Mouse (Mus musculus) left cerebral cortex, postnatal 25 days (tissue): ENCODE data around the gene 2310033P09Rik. TPM values are rescaled to one million over a fixed set of nuclear protein-coding genes. Genes with fewer than 3 reads are reported as not detected.
A peak's percentile ranks its signal among the peaks of the same experiment; 100 is the strongest.

Experiments used
- DNase-seq, 2 experiments: peaks; one replicate each; pipeline ENCODE4 v3.0.0; 2022; ENCODE audit warnings: low spot score in 2 of 2, mixed read lengths in 1 of 2
- intact Hi-C: fragments of 180-260 bp; cut with DNase I; formaldehyde crosslinking; loops from one replicate; pipeline ENCODE4 v1.15.1; 2025
- total RNA-seq, 2 experiments: library from RNA; stranded (reverse); gene quantifications; 2 replicates each; pipeline ENCODE4 v1.2.3; 2021

2310033P09Rik gene
- total RNA-seq, 2 experiments from 2014 or later = 20.6 to 21.3 TPM

- no peak for DNase-seq
- intact Hi-C loops = loop anchor here (5.0 kb wide), 1 partner anchor 266 kb away; no protein-coding TSS in a partner anchor
Measured at GRCm38 (mm10) chr11:59226251-59226650, 18.1 kb downstream of the 2310033P09Rik start.

GRCm38 (mm10) chr11:59226787-59227603 lies 18.9 kb downstream of the 2310033P09Rik start:
- intact Hi-C loops = loop anchor here (5.0 kb wide), 1 partner anchor 265 kb away; no protein-coding TSS in a partner anchor
- no peak for DNase-seq

GRCm38 (mm10) chr11:59227604-59228121 lies 19.5 kb downstream of the 2310033P09Rik start:
- intact Hi-C loops = loop anchor here (2.0 to 5.0 kb wide), 2 partner anchors 71 to 265 kb away; no protein-coding TSS in a partner anchor

GRCm38 (mm10) chr11:59228122-59228953 lies 20.2 kb downstream of the 2310033P09Rik start, which contains the start of gene Arf1:
Arf1 (minus strand) TSS chr11:59228270.
- intact Hi-C loops = loop anchor here (2.0 to 5.0 kb wide), 2 partner anchors 70 to 264 kb away; no protein-coding TSS in a partner anchor
- DNase-seq = peak; percentile 97 to 98

More at GRCm38 (mm10) chr11:59227604-59228121, 19.5 kb downstream of the 2310033P09Rik start:
- DNase-seq = no peak

- intact Hi-C loops = no loop called here
- peak; percentile 51 to 65 for DNase-seq
Measured at GRCm38 (mm10) chr11:59230144-59230760, 22.1 kb downstream of the 2310033P09Rik start.

- intact Hi-C loops = no loop called here
- DNase-seq = no peak
Measured at GRCm38 (mm10) chr11:59232797-59233196, 24.7 kb downstream of the 2310033P09Rik start.

- intact Hi-C loops = loop anchor here (2.0 kb wide), 1 partner anchor 54 kb away; no protein-coding TSS in a partner anchor
- peak; percentile 46 to 57 for DNase-seq
Measured at GRCm38 (mm10) chr11:59238525-59239427, 30.7 kb downstream of the 2310033P09Rik start.

- no peak for DNase-seq
- intact Hi-C loops = loop anchor here (2.0 kb wide), 1 partner anchor 53 kb away; no protein-coding TSS in a partner anchor
Measured at GRCm38 (mm10) chr11:59239428-59239785, 31.3 kb downstream of the 2310033P09Rik start.

GRCm38 (mm10) chr11:59239796-59240195 lies 31.7 kb downstream of the 2310033P09Rik start:
- intact Hi-C loops = loop anchor here (2.0 kb wide), 1 partner anchor 53 kb away; no protein-coding TSS in a partner anchor
- DNase-seq = no peak

GRCm38 (mm10) chr11:59241841-59242240 lies 33.7 kb downstream of the 2310033P09Rik start:
- intact Hi-C loops = no loop called here
- DNase-seq = no peak

- DNase-seq = no peak
- intact Hi-C loops = no loop called here
Measured at GRCm38 (mm10) chr11:59243856-59244255, 35.7 kb downstream of the 2310033P09Rik start.

- intact Hi-C loops = no loop called here
- DNase-seq = no peak
Measured at GRCm38 (mm10) chr11:59248101-59248500, 40.0 kb downstream of the 2310033P09Rik start.

GRCm38 (mm10) chr11:59259647-59260046 lies 51.5 kb downstream of the 2310033P09Rik start:
- intact Hi-C loops = no loop called here
- DNase-seq = no peak

Other genes with a start within 250 kb of the 2310033P09Rik start
- 10 to 100 TPM; 21.5 to 23.7 TPM for gene Trim11, start 230.2 kb upstream of the 2310033P09Rik start, total RNA-seq
- 1 to 10 TPM; 1.2 to 1.5 TPM for gene Obscn, start 71.9 kb upstream of the 2310033P09Rik start, total RNA-seq
- 1 to 10 TPM; 7.1 to 8.8 TPM for gene Iba57, start 44.6 kb upstream of the 2310033P09Rik start, total RNA-seq
- gene Gjc2, start 25.1 kb upstream of the 2310033P09Rik start, total RNA-seq = 10 to 100 TPM in 1 of 2 experiments, 1 to 10 TPM in 1; 9.8 to 12.2 TPM
- gene Guk1, start 16.1 kb upstream of the 2310033P09Rik start, total RNA-seq = 100 to 1,000 TPM; 124 to 134 TPM
- 10 to 100 TPM; 35.4 to 38.6 TPM for gene Mrpl55, start 5.8 kb upstream of the 2310033P09Rik start, total RNA-seq
- 100 to 1,000 TPM; 414 to 438 TPM for gene Arf1, start 19.9 kb downstream of the 2310033P09Rik start, total RNA-seq
- not detected for gene Wnt3a, start 82.4 kb downstream of the 2310033P09Rik start, total RNA-seq
- 10 to 100 TPM; 17.0 to 18.7 TPM for gene Wnt9a, start 98.6 kb downstream of the 2310033P09Rik start, total RNA-seq
- gene Prss38, start 167.3 kb downstream of the 2310033P09Rik start, total RNA-seq = not detected
- gene Jmjd4, start 241.7 kb downstream of the 2310033P09Rik start, total RNA-seq = 10 to 100 TPM; 28.4 to 28.9 TPM
- 100 to 1,000 TPM; 384 to 420 TPM for gene Snap47, start 242.9 kb downstream of the 2310033P09Rik start, total RNA-seq